Mouse (Mus musculus): ENCODE results near the gene Wdr1. TPM values are rescaled to one million over a fixed set of nuclear protein-coding genes. Genes with fewer than 3 reads are reported as not detected.
"Not testable (repeated sequence)": the region's sequence is repeated elsewhere in the genome, so short reads cannot be mapped to it uniquely, and the experiment has no call there.

Gene Wdr1
- polyA plus RNA-seq (2012; rRNA removed), result 140 and 152 TPM in 2 replicates

DNA sequence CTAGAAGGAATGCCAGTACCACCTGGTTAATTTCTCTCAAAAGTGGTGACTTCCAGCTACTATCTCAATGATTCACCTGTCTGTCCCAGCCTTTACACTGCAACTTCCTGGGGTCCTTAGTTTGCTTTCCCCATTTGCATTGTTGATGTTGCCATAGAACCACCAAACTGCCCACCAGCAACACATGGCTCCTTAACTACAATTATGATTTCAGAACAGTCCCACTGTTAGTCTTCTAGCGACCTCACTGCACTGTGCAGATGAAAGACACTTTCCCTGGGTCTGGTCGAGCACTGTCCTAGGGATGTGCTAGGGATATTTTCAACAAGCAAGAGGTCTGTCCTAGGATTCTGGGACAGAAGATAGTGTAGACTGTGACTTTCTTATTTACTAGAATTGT lies at the start of gene Wdr1:
Wdr1 (minus strand) TSS at position 101 of the 400 bp plus-strand sequence.
- Histone ChIP-seq H3K4me1 (ENCODE audit: control insufficient read depth, insufficient read depth, low read length) (peaks cover 8% of the 10 kb centered on the region; the same call in 1 of the 2 replicates), H3K4me3 (ENCODE audit: insufficient read depth, low read length) (peak within 1 kb of the TSS; percentile 86), H3K27ac (ENCODE audit: insufficient read depth, low read length) (peak within 1 kb of the TSS; percentile 14; the same call in 1 of the 2 replicates)
- TF ChIP-seq POLR2A (IDR thresholded peaks at IDR 0.05; ENCODE audit: extremely low read depth, insufficient read depth, low read length) (no peak), CTCF (IDR thresholded peaks at IDR 0.05; ENCODE audit: extremely low read depth, insufficient read depth, low read length) (no peak)

DNA sequence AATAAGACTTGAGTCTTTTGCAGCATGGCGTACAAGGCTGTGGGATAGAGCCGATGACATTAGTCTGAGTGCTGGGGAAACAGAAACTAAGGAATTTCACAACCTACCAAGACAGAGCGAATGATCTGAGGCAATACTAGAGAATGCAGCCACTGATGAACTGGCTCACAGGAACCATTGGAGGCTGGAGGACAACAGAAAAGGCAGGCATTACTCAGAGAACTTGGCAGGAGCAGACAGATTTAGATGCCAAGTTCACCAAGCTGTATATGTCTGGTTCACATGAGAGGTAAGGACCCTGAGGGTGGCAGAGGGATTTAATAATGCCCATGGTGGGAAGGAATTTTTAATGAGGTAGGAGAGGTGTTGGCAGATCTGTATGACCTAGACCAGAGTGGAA lies 48.1 kb upstream of the Wdr1 start:
- no peak overlapping the region for H3K4me3 ChIP-seq (ENCODE audit: insufficient read depth, low read length)
- TF ChIP-seq POLR2A (IDR thresholded peaks at IDR 0.05; ENCODE audit: extremely low read depth, insufficient read depth, low read length), result no peak
- TF ChIP-seq CTCF (IDR thresholded peaks at IDR 0.05; ENCODE audit: extremely low read depth, insufficient read depth, low read length), result no peak
- no peak overlapping the region for H3K27ac ChIP-seq (ENCODE audit: insufficient read depth, low read length)
- no peaks in the 10 kb centered on the region for H3K4me1 ChIP-seq (ENCODE audit: control insufficient read depth, insufficient read depth, low read length)

DNA sequence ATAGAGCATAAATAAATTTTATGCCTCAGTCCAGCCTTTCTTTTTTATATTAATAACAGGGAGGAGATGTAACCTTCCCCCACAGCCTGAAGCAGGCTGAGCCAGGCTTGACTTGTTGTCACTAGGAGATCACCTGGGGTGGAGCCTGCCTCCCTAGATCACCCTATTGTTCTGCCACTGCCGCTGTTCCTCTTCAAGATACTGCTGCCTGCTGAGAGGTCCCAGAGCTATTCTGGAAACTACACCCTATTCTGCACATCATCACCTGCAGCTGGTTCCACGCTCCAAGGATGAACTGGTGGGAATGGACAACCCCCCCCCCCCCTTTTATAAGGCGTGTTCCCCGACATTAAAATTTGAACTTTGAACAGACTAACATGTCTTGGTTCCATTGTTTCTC lies 45.2 kb upstream of the Wdr1 start:
- H3K4me1 ChIP-seq (ENCODE audit: control insufficient read depth, insufficient read depth, low read length); H3K4me3 ChIP-seq (ENCODE audit: insufficient read depth, low read length); H3K27ac ChIP-seq (ENCODE audit: insufficient read depth, low read length): not testable (repeated sequence)

DNA sequence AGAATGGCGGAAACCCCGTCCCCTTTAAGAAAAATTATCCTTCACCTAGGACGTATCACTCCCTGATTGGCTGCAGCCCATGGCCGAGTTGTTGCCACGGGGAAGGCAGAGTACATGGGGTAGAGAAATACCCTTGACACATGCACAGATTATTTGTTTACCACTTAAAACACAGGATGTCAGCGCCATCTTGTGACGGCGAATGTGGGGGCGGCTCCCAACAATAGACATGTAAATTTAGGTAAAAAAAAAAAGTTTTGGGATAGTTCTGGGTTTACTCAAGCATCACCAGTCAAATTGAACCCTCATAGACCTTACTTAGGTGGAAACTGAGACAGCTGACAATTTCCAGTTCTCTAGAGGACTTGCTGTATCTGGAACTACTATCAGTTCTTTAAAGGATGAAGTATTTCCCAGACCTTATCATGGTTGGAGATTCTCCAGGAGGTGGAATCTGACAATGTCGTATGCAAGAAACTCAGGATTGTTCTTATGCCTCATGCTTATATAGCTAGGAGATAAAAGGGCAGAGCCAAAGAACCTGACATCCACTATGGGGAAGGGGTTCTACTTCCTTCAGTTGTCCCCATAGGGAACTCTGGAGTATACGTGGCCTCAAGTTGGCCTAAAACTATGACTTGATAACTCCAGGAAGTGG lies 35.8 kb upstream of the Wdr1 start:
- TF ChIP-seq POLR2A (IDR thresholded peaks at IDR 0.05; ENCODE audit: extremely low read depth, insufficient read depth, low read length), result no peak
- no peak for TF ChIP-seq CTCF (IDR thresholded peaks at IDR 0.05; ENCODE audit: extremely low read depth, insufficient read depth, low read length)
- Histone ChIP-seq H3K27ac (ENCODE audit: insufficient read depth, low read length) (no peak overlapping the region), H3K4me1 (ENCODE audit: control insufficient read depth, insufficient read depth, low read length) (no peaks in the 10 kb centered on the region), H3K4me3 (ENCODE audit: insufficient read depth, low read length) (peak overlapping the region; percentile 17; the same call in 1 of the 2 replicates)

DNA sequence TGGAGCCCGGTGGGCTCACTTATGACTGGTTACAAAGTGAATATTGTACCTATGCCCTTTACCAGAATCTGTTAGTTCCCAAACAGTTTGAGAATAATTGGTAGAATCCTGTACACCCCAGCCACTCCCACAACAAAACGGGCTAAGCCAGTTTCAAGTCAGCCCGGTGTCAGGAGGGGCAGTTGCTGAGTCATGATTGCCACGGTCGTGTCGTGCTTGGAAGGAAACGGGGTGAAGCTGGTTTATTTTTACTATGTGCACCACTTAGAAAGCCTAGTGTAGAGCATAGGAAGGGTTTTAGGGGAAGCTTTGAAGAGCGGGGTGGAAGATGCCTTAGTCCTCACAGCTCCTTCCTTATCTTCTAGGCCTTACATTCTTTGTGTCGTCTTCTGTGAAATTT lies 25.9 kb upstream of the Wdr1 start:
- no peaks in the 10 kb centered on the region for H3K4me1 ChIP-seq (ENCODE audit: control insufficient read depth, insufficient read depth, low read length)
- H3K4me3 ChIP-seq (ENCODE audit: insufficient read depth, low read length), result no peak overlapping the region
- no peak overlapping the region for H3K27ac ChIP-seq (ENCODE audit: insufficient read depth, low read length)
- no peak for TF ChIP-seq CTCF (IDR thresholded peaks at IDR 0.05; ENCODE audit: extremely low read depth, insufficient read depth, low read length)
- TF ChIP-seq POLR2A (IDR thresholded peaks at IDR 0.05; ENCODE audit: extremely low read depth, insufficient read depth, low read length), result no peak

DNA sequence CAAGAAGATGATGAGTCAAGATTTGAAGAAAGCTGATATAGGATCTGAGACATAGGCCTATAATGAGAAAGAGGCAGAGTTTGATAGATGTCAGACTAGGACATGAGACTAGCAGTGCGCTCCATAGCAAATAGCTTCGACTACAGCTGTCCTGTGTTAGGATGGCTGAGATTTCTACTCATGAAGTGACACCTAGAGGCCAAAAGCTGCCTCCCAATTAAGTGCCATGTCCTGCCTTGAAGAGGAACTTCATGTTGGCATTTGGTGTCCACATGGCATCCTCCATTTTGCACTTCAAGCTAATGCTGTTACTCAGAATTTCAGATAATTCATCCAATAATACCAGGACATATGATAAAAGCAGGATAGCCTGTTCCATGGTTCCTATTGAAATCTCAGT lies 22.4 kb upstream of the Wdr1 start:
- TF ChIP-seq POLR2A (IDR thresholded peaks at IDR 0.05; ENCODE audit: extremely low read depth, insufficient read depth, low read length), result no peak
- no peak for TF ChIP-seq CTCF (IDR thresholded peaks at IDR 0.05; ENCODE audit: extremely low read depth, insufficient read depth, low read length)

DNA sequence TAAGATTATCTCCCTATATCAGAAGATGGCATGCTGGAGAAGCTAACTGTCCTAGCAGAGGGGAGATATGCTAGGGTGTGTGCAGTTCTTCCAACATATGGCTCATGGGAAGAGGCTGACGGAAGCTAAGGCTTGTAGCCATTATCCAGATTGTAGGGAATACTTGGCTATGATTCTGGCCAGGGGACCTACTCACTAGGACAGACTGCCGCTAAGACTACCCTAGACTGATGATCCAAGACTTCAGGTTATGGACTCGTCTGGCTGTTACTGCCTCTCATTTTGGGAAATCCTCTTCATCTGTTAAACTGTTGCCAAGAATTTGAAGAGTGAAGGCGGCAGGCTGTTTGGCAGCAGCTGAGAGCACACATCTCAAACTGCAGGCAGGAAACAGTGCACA lies 20.0 kb upstream of the Wdr1 start:
- H3K4me1 ChIP-seq (ENCODE audit: control insufficient read depth, insufficient read depth, low read length), result no peaks in the 10 kb centered on the region; the same call in 1 of the 2 replicates
- no peak overlapping the region for H3K4me3 ChIP-seq (ENCODE audit: insufficient read depth, low read length)
- H3K27ac ChIP-seq (ENCODE audit: insufficient read depth, low read length), result no peak overlapping the region
- TF ChIP-seq POLR2A (IDR thresholded peaks at IDR 0.05; ENCODE audit: extremely low read depth, insufficient read depth, low read length), result no peak
- TF ChIP-seq CTCF (IDR thresholded peaks at IDR 0.05; ENCODE audit: extremely low read depth, insufficient read depth, low read length), result no peak

More for the DNA sequence above, 22.4 kb upstream of the Wdr1 start:
- Histone ChIP-seq H3K27ac (ENCODE audit: insufficient read depth, low read length) (no peak overlapping the region), H3K4me3 (ENCODE audit: insufficient read depth, low read length) (no peak overlapping the region), H3K4me1 (ENCODE audit: control insufficient read depth, insufficient read depth, low read length) (no peaks in the 10 kb centered on the region; the same call in 1 of the 2 replicates)

DNA sequence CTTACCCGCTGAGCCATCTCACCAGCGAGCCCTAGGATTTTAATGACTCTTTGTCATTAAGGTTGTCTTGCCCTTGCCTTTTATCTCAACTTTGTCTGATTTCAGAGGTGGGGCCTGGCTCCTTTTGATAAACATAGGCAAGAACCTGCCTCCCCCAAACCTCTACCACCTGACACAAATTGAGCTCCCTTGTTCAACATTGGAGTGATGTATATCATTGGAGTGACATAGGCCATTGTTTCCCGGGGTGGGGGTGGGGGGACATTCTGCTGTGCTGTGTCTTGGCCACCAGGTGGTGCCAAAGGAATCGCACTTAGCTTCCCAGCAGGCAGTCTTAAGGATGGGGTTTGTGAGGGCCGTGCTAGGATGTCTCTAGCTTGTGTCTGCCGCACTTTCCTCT lies 17.7 kb upstream of the Wdr1 start:
- TF ChIP-seq CTCF (IDR thresholded peaks at IDR 0.05; ENCODE audit: extremely low read depth, insufficient read depth, low read length) (peak; percentile 92), POLR2A (IDR thresholded peaks at IDR 0.05; ENCODE audit: extremely low read depth, insufficient read depth, low read length) (no peak)
- Histone ChIP-seq H3K4me1 (ENCODE audit: control insufficient read depth, insufficient read depth, low read length) (no peaks in the 10 kb centered on the region; the same call in 1 of the 2 replicates), H3K27ac (ENCODE audit: insufficient read depth, low read length) (no peak overlapping the region), H3K4me3 (ENCODE audit: insufficient read depth, low read length) (no peak overlapping the region)

DNA sequence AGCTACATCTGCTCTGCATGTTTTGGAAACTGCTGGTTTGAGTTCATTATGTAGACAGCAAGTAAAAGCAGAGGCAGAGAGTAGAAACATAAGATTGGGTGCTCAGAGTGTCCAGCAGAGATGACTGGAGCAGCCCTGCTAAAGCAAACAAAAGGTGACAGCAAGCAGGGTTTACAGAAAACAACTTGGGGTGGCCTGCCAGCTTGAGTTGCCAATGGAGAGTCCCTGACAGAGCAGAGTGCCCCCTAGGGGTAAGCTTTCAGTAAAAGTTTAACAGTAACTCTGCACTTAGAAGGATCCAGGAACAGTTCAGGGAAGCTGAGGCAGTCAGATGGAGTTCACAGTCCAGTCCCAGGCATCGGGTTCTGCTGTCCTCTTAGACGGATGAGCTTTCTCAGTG lies 7.9 kb upstream of the Wdr1 start:
- H3K27ac ChIP-seq (ENCODE audit: insufficient read depth, low read length), result no peak overlapping the region
- TF ChIP-seq CTCF (IDR thresholded peaks at IDR 0.05; ENCODE audit: extremely low read depth, insufficient read depth, low read length), result peak; percentile 19; the same call in 1 of the 2 replicates
- no peak for TF ChIP-seq POLR2A (IDR thresholded peaks at IDR 0.05; ENCODE audit: extremely low read depth, insufficient read depth, low read length)
- H3K4me3 ChIP-seq (ENCODE audit: insufficient read depth, low read length), result no peak overlapping the region
- H3K4me1 ChIP-seq (ENCODE audit: control insufficient read depth, insufficient read depth, low read length), result no peaks in the 10 kb centered on the region

DNA sequence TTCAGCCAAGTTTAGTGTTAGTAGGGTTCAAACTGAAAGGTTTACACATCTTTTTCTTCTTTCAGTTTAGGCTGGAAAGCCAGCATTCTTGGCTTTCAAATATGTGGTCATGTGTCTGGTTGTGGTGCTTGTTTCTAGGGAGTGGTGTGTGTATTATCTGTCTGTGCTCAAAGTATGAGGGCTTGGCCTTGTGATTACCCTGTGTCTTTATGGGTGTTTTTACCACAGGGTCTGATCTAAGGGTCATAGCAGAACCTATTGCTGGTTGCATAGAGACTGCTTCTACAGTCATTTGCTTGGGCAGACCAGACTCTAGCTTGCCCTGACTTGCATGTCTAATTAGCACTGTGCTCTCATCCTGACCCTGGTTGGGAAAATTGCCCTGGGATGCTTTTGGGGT lies 5.6 kb upstream of the Wdr1 start:
- H3K27ac ChIP-seq (ENCODE audit: insufficient read depth, low read length), result no peak overlapping the region
- H3K4me1 ChIP-seq (ENCODE audit: control insufficient read depth, insufficient read depth, low read length), result no peaks in the 10 kb centered on the region
- TF ChIP-seq CTCF (IDR thresholded peaks at IDR 0.05; ENCODE audit: extremely low read depth, insufficient read depth, low read length), result no peak
- no peak for TF ChIP-seq POLR2A (IDR thresholded peaks at IDR 0.05; ENCODE audit: extremely low read depth, insufficient read depth, low read length)
- no peak overlapping the region for H3K4me3 ChIP-seq (ENCODE audit: insufficient read depth, low read length)

Measured in cortical plate, adult 2 months (tissue).